Mouse (Mus musculus) MEL-GATA-1-ER (cell line): ENCODE measurements at regions not wholly inside any gene's neighbourhood (a gene's known extent, or its start where the extent isn't known, plus 50 kb on each side); places are given as distances from the start of the nearest gene placed in this dataset.
"Not testable (repeated sequence)": the region's sequence is repeated elsewhere in the genome, so short reads cannot be mapped to it uniquely, and the experiment has no call there.

Source experiments
- DNase-seq: peaks from one replicate; pipeline ENCODE4 v3.0.0-alpha.2; 2012; ENCODE audit warnings: low read depth; ENCODE audit errors: extremely low read depth

GRCm38 (mm10) chr3:8163030-8163429, 1446.9 kb downstream of the Zfp704 start:
- no peak for DNase-seq

GRCm38 (mm10) chr3:8161997-8162756, 1447.7 kb downstream of the Zfp704 start:
- no peak for DNase-seq

GRCm38 (mm10) chr3:8143016-8143415, 1466.9 kb downstream of the Zfp704 start:
- no peak for DNase-seq

GRCm38 (mm10) chr3:8142190-8142589, 1467.7 kb downstream of the Zfp704 start:
- no peak for DNase-seq

GRCm38 (mm10) chr3:8141664-8142084, 1468.2 kb downstream of the Zfp704 start:
- DNase-seq, result no peak

- DNase-seq, result not testable (repeated sequence)
Observed at GRCm38 (mm10) chr3:8123641-8124040, 1486.2 kb downstream of the Zfp704 start.

- DNase-seq, result no peak
Observed at GRCm38 (mm10) chr3:8123141-8123540, 1486.7 kb downstream of the Zfp704 start.

GRCm38 (mm10) chr3:8098291-8098690, 1478.0 kb upstream of the 1700008P02Rik start:
- no peak for DNase-seq

GRCm38 (mm10) chr3:8084749-8085148, 1464.5 kb upstream of the 1700008P02Rik start:
- no peak for DNase-seq

GRCm38 (mm10) chr3:8053711-8054110, 1433.5 kb upstream of the 1700008P02Rik start:
- no peak for DNase-seq

- DNase-seq, result no peak
Observed at GRCm38 (mm10) chr3:8051167-8051566, 1430.9 kb upstream of the 1700008P02Rik start.

GRCm38 (mm10) chr3:8049706-8050105, 1429.5 kb upstream of the 1700008P02Rik start:
- DNase-seq, result no peak

- DNase-seq, result no peak
Observed at GRCm38 (mm10) chr3:8046348-8046747, 1426.1 kb upstream of the 1700008P02Rik start.

- no peak for DNase-seq
Observed at GRCm38 (mm10) chr3:8036697-8037096, 1416.5 kb upstream of the 1700008P02Rik start.

- no peak for DNase-seq
Observed at GRCm38 (mm10) chr3:8035091-8035729, 1415.0 kb upstream of the 1700008P02Rik start.

GRCm38 (mm10) chr3:8026325-8027017, 1406.2 kb upstream of the 1700008P02Rik start:
- no peak for DNase-seq

GRCm38 (mm10) chr3:8022654-8023053, 1402.4 kb upstream of the 1700008P02Rik start:
- DNase-seq, result no peak

- DNase-seq, result no peak
Observed at GRCm38 (mm10) chr3:8017489-8017888, 1397.2 kb upstream of the 1700008P02Rik start.

GRCm38 (mm10) chr3:8016945-8017344, 1396.7 kb upstream of the 1700008P02Rik start:
- DNase-seq, result no peak

- DNase-seq, result no peak
Observed at GRCm38 (mm10) chr3:8009966-8010365, 1389.7 kb upstream of the 1700008P02Rik start.

- DNase-seq, result no peak
Observed at GRCm38 (mm10) chr3:8006708-8007395, 1386.6 kb upstream of the 1700008P02Rik start.

GRCm38 (mm10) chr3:8006273-8006672, 1386.0 kb upstream of the 1700008P02Rik start:
- no peak for DNase-seq
